Mouse (Mus musculus): ENCODE results near the gene Peg3. TPM values are rescaled to one million over a fixed set of nuclear protein-coding genes. Genes with fewer than 3 reads are reported as not detected.
"Not testable (repeated sequence)": the region's sequence is repeated elsewhere in the genome, so short reads cannot be mapped to it uniquely, and the experiment has no call there.

Peg3 gene
- total RNA-seq (2014; fragmentation: Nextera tagmentation) (49.7 and 54.3 TPM in 2 replicates), total RNA-seq (2017) (20.9 and 24.6 TPM in 2 replicates), polyA plus RNA-seq (2012) (2.2 and 2.4 TPM in 2 replicates)

DNA sequence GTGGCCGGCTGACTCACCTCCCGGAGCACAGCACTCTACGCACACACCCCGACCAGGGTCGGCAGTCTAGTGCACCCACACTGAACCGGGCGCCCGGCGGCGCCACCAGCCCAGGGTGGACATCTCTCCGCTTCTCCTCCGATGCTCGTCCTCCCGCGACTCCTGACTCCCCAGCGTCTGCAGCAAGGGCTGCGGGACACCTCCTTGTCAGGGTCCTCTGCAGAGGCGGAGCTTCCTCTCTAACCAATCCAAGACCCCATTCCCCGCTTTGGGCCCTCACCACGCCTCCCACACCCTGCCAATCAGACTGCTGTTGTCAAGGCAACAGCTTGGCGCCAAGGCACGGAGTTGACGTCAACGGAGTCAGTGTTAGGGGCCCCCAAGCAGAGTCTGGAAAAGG lies at the start of gene Peg3, which contains the start of gene Usp29:
Gene Peg3 (minus strand): TSS at position 191 of the 400 bp plus-strand sequence.
Gene Usp29 (plus strand): TSS at position 338 of the 400 bp plus-strand sequence.
- peaks cover 5% of the 10 kb centered on the region for H3K36me3 ChIP-seq (replicated peaks)
- DNase-seq (ENCODE audit: low spot score): peak; percentile 36
- peaks cover 10% of the 10 kb centered on the region for H3K4me1 ChIP-seq (ENCODE audit: insufficient read depth, low read depth, low read length)
- H3K4me3 ChIP-seq (ENCODE audit: low read depth, low read length): peak within 1 kb of the TSS; percentile 76
- no peak for TF ChIP-seq TAL1 (conservative IDR thresholded peaks at IDR 0.05; ENCODE audit: low read depth, low read length)
- peak; percentile 73; the same call in 1 of the 2 replicates for TF ChIP-seq POLR2AphosphoS5 (IDR thresholded peaks at IDR 0.05; ENCODE audit: insufficient replicate concordance, low read depth, low read length)
- H3K9me3 ChIP-seq (replicated peaks): peaks cover 30% of the 10 kb centered on the region
- no peaks in the 10 kb centered on the region for H3K27me3 ChIP-seq (ENCODE audit: insufficient read depth, low read length)
- peak; percentile 10 for ATAC-seq (ENCODE audit: extremely low read depth, insufficient number of reproducible peaks, low FRiP score, poor library complexity, severe bottlenecking)

DNA sequence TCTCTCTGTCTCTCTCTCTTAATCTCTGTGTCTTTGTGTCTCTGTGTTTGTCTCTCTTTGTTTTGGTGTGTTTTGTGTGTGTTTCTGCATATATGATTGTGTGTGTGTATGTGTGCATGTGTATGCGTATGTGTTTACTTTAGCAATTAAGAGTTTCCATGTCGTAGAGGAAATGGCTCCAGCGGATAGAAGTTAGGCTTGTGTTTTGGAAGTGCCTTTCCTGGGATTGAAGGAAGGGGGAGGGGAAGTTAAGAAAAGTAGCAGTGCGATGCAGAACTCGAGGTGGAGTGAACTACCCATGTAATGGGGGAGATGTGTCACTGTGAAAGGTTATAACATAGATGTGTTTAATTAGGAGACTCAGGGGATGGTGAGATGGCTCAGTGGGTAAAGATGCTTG lies 48.9 kb upstream of the Peg3 start:
- Histone ChIP-seq H3K4me1 (ENCODE audit: insufficient read depth, low read depth, low read length) (no peaks in the 10 kb centered on the region), H3K9me3 (replicated peaks) (no peaks in the 10 kb centered on the region), H3K27me3 (ENCODE audit: insufficient read depth, low read length) (no peaks in the 10 kb centered on the region), H3K36me3 (replicated peaks) (no peaks in the 10 kb centered on the region), H3K4me3 (ENCODE audit: low read depth, low read length) (no peak overlapping the region)
- TF ChIP-seq POLR2AphosphoS5 (IDR thresholded peaks at IDR 0.05; ENCODE audit: insufficient replicate concordance, low read depth, low read length) (no peak), GATA2 (IDR thresholded peaks at IDR 0.05; ENCODE audit: borderline replicate concordance, low read depth, low read length) (no peak), CTCF (IDR thresholded peaks at IDR 0.05; ENCODE audit: low read depth, low read length) (no peak), TAL1 (conservative IDR thresholded peaks at IDR 0.05; ENCODE audit: low read depth, low read length) (no peak), GATA1 (IDR thresholded peaks at IDR 0.05; ENCODE audit: borderline replicate concordance, low read length) (no peak)
- ATAC-seq (ENCODE audit: extremely low read depth, insufficient number of reproducible peaks, low FRiP score, poor library complexity, severe bottlenecking): no peak
- no peak for DNase-seq (ENCODE audit: low spot score)

DNA sequence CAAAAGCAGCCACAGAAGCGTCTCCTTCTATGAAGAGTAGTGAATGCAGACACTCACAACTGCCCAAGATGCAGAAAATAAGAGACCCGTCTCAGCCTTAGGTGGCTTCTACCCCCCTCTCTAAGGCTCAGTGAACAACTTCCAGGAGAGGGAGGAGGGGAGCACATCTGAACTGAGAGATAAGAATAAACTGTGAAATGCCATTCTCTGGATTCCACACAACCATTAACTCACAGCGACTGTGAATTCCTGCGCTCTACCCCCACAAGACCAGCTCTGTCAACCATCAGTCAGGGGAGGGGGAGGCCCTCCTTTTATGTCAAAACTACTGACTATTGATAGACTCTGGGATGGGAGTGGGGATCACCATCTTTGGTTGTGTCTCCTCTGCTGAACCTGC lies 47.5 kb upstream of the Peg3 start:
- Histone ChIP-seq H3K4me3 (ENCODE audit: low read depth, low read length) (no peak overlapping the region), H3K36me3 (replicated peaks) (no peaks in the 10 kb centered on the region), H3K9me3 (replicated peaks) (no peaks in the 10 kb centered on the region), H3K4me1 (ENCODE audit: insufficient read depth, low read depth, low read length) (no peaks in the 10 kb centered on the region), H3K27me3 (ENCODE audit: insufficient read depth, low read length) (no peaks in the 10 kb centered on the region)
- DNase-seq (ENCODE audit: low spot score) (no peak), ATAC-seq (ENCODE audit: extremely low read depth, insufficient number of reproducible peaks, low FRiP score, poor library complexity, severe bottlenecking) (no peak)
- TF ChIP-seq CTCF (IDR thresholded peaks at IDR 0.05; ENCODE audit: low read depth, low read length): no peak
- TF ChIP-seq POLR2AphosphoS5 (IDR thresholded peaks at IDR 0.05; ENCODE audit: insufficient replicate concordance, low read depth, low read length): no peak
- no peak for TF ChIP-seq GATA1 (IDR thresholded peaks at IDR 0.05; ENCODE audit: borderline replicate concordance, low read length)
- TF ChIP-seq TAL1 (conservative IDR thresholded peaks at IDR 0.05; ENCODE audit: low read depth, low read length): no peak
- no peak for TF ChIP-seq GATA2 (IDR thresholded peaks at IDR 0.05; ENCODE audit: borderline replicate concordance, low read depth, low read length)

DNA sequence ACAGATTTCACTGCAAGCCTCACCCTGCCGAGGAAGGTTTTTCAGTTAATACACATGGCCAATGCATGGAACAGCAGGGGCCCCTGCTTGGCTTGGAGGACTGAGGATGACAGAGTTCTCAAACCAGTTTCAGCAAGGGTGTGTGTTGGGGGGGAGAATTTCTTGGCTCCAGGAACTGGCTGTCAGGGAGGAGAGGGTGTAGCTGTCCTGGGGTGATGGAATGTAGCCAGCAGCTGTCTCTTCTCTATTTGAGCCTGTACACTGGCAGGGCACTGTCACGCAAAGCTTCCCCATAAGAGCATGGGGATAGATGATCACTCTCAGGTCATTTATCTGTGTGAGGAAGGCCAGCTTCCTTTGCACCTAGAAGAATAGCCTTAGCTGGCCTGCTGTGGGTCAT lies 46.9 kb upstream of the Peg3 start:
- H3K4me1 ChIP-seq (ENCODE audit: insufficient read depth, low read depth, low read length): no peaks in the 10 kb centered on the region
- no peaks in the 10 kb centered on the region for H3K9me3 ChIP-seq (replicated peaks)
- no peak for TF ChIP-seq TAL1 (conservative IDR thresholded peaks at IDR 0.05; ENCODE audit: low read depth, low read length)
- TF ChIP-seq POLR2AphosphoS5 (IDR thresholded peaks at IDR 0.05; ENCODE audit: insufficient replicate concordance, low read depth, low read length): no peak
- no peak for TF ChIP-seq GATA2 (IDR thresholded peaks at IDR 0.05; ENCODE audit: borderline replicate concordance, low read depth, low read length)
- no peak for TF ChIP-seq CTCF (IDR thresholded peaks at IDR 0.05; ENCODE audit: low read depth, low read length)
- TF ChIP-seq GATA1 (IDR thresholded peaks at IDR 0.05; ENCODE audit: borderline replicate concordance, low read length): no peak
- ATAC-seq (ENCODE audit: extremely low read depth, insufficient number of reproducible peaks, low FRiP score, poor library complexity, severe bottlenecking) (no peak), DNase-seq (ENCODE audit: low spot score) (no peak)
- no peak overlapping the region for H3K4me3 ChIP-seq (ENCODE audit: low read depth, low read length)
- H3K27me3 ChIP-seq (ENCODE audit: insufficient read depth, low read length): no peaks in the 10 kb centered on the region
- H3K36me3 ChIP-seq (replicated peaks): no peaks in the 10 kb centered on the region

DNA sequence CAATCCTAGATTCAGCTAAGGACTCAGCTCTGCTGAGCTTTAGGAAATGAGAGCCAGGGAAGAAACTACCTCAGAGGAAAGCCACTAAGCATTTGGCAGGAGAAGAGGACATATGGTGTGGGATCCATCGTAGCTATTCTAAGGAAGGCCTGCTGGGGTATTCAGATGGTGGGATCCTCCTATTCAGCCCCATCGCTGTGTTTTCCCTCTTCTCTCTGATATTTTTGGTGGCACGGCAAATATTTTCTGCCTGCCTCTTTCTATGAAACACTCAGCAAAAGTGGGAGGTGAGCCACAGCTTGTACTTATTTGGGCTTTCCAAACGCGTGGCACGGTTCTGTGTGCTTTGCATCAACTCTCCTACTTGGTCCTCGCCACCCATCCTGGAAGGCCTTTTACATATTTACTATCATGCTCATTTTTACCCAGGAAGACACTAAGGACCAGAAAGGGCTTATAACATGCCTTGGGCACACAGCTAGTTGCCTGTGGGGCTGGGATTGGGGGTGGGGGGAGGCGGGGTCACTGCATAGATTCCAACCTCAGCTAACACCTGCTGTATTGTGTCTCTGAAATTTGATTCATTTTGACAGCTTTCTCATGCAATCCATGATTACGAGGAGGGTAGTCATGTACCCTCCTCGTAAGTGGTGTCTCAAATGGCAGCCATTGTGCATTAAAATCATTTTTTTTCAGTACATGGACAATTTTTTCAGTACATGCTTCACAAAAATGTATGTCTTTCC lies 46.3 kb upstream of the Peg3 start:
- DNase-seq (ENCODE audit: low spot score) (no peak), ATAC-seq (ENCODE audit: extremely low read depth, insufficient number of reproducible peaks, low FRiP score, poor library complexity, severe bottlenecking) (no peak)

DNA sequence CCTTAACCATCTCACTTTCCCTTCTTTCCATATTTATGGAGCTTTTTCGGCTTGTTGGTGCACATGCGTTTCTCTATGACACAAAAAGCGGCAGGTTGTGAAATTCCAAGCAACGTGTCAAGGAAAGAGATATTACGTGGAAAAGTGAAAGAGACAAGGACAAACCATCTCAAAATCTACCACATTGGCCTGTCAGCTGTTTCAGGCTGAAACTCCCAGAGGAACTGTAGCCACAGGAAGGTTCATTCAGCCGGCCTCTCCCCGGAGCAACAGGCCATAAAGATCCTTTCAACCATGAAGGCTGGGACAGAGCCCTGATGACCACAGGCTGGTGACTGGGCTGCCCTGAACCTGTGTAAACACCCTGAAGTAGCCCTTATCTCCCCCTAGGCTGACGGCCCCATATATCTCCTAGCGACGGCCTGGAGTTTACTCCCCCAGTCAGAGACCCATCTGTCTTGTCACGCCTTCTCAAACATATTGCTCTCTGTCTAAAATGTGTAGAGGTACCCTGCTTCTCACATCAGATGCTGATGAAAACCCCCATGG lies 43.7 kb upstream of the Peg3 start:
- ATAC-seq (ENCODE audit: extremely low read depth, insufficient number of reproducible peaks, low FRiP score, poor library complexity, severe bottlenecking); H3K4me1 ChIP-seq (ENCODE audit: insufficient read depth, low read depth, low read length); H3K4me3 ChIP-seq (ENCODE audit: low read depth, low read length); DNase-seq (ENCODE audit: low spot score); H3K36me3 ChIP-seq (replicated peaks); H3K27me3 ChIP-seq (ENCODE audit: insufficient read depth, low read length); H3K9me3 ChIP-seq (replicated peaks): not testable (repeated sequence)

More for the DNA sequence above, 46.3 kb upstream of the Peg3 start:
- Histone ChIP-seq H3K9me3 (replicated peaks) (no peaks in the 10 kb centered on the region), H3K4me1 (ENCODE audit: insufficient read depth, low read depth, low read length) (no peaks in the 10 kb centered on the region), H3K36me3 (replicated peaks) (no peaks in the 10 kb centered on the region), H3K27me3 (ENCODE audit: insufficient read depth, low read length) (no peaks in the 10 kb centered on the region), H3K4me3 (ENCODE audit: low read depth, low read length) (no peak overlapping the region)
- no peak for TF ChIP-seq CTCF (IDR thresholded peaks at IDR 0.05; ENCODE audit: low read depth, low read length)
- TF ChIP-seq POLR2AphosphoS5 (IDR thresholded peaks at IDR 0.05; ENCODE audit: insufficient replicate concordance, low read depth, low read length): no peak
- TF ChIP-seq TAL1 (conservative IDR thresholded peaks at IDR 0.05; ENCODE audit: low read depth, low read length): no peak
- TF ChIP-seq GATA1 (IDR thresholded peaks at IDR 0.05; ENCODE audit: borderline replicate concordance, low read length): no peak
- no peak for TF ChIP-seq GATA2 (IDR thresholded peaks at IDR 0.05; ENCODE audit: borderline replicate concordance, low read depth, low read length)

Measured in G1E (cell line).